Mouse (Mus musculus) MEL (cell line): ENCODE measurements around the gene A130010J15Rik. TPM values are rescaled to one million over a fixed set of nuclear protein-coding genes. Genes with fewer than 3 reads are reported as not detected.

ENCODE experiments used
- DNase-seq: peaks from one replicate; pipeline ENCODE4 v3.0.0; 2011; ENCODE audit warnings: low read depth, low spot score
- H3K27ac ChIP-seq: 2 replicates; pipeline ENCODE4 v1.5.1; 2012; ENCODE audit warnings: low read depth, mild to moderate bottlenecking, control low read depth, low read length, moderate library complexity; ENCODE audit not compliant: control insufficient read depth
- H3K27me3 ChIP-seq, 2 experiments: fragments of 150-350 bp in 1 of 2; sonication (generic) in 1 of 2; 2 replicates each; pipeline ENCODE4 v1.6.1; 2012; ENCODE audit warnings: low read length in 2 of 2, mild to moderate bottlenecking in 2 of 2, improper control_type of control experiment in 1 of 2, moderate library complexity in 1 of 2; ENCODE audit not compliant: insufficient read depth in 2 of 2, control insufficient read depth in 1 of 2
- H3K36me3 ChIP-seq, 2 experiments: 2 replicates each; pipeline ENCODE4 v1.6.1; 2012 to 2014; ENCODE audit warnings: low read length in 2 of 2, improper control_type of control experiment in 1 of 2, inconsistent platforms in 1 of 2, mild to moderate bottlenecking in 1 of 2; ENCODE audit not compliant: insufficient read depth in 2 of 2, control insufficient read depth in 1 of 2
- H3K4me1 ChIP-seq, 2 experiments: fragments of 150-350 bp in 1 of 2; sonication (generic) in 1 of 2; 2 replicates each; pipeline ENCODE4 v1.6.1; 2012; ENCODE audit warnings: low read length in 2 of 2, improper control_type of control experiment in 1 of 2, mild to moderate bottlenecking in 1 of 2; ENCODE audit not compliant: insufficient read depth in 2 of 2, control insufficient read depth in 1 of 2
- H3K4me3 ChIP-seq, 2 experiments: fragments of 150-350 bp in 1 of 2; sonication (generic) in 1 of 2; 2 replicates each; pipeline ENCODE4 v1.5.1; 2012; ENCODE audit warnings: low read depth in 2 of 2, low read length in 2 of 2, mild to moderate bottlenecking in 2 of 2, moderate library complexity in 2 of 2, control low read depth in 1 of 2, improper control_type of control experiment in 1 of 2; ENCODE audit not compliant: control insufficient read depth in 1 of 2, insufficient read depth in 1 of 2
- H3K79me2 ChIP-seq: 2 replicates; pipeline ENCODE4 v1.6.1; 2012; ENCODE audit warnings: mild to moderate bottlenecking, low read length, moderate library complexity; ENCODE audit not compliant: control insufficient read depth, poor library complexity, insufficient read depth
- H3K9ac ChIP-seq: 2 replicates; pipeline ENCODE4 v1.6.1; 2012; ENCODE audit warnings: low read depth, mild to moderate bottlenecking, control low read depth, low read length, moderate library complexity; ENCODE audit not compliant: control insufficient read depth, poor library complexity, severe bottlenecking
- H3K9me3 ChIP-seq: fragments of 150-350 bp; sonication (generic); replicated peaks from 2 replicates; pipeline ENCODE4 v1.6.1; 2012; ENCODE audit warnings: mild to moderate bottlenecking, low read length, improper control_type of control experiment, moderate library complexity; ENCODE audit not compliant: insufficient read depth
- BHLHE40 ChIP-seq: IDR thresholded peaks from 2 replicates; pipeline ENCODE4 v1.6.1; 2012; ENCODE audit warnings: low read depth, mild to moderate bottlenecking, inconsistent platforms, low read length, improper control_type of control experiment, borderline replicate concordance
- CTCF ChIP-seq, 3 experiments: IDR thresholded peaks in 2 of 3; conservative IDR thresholded peaks in 1 of 3; 2 replicates each; pipeline ENCODE4 v1.5.1; 2011 to 2012; ENCODE audit warnings: low read length in 3 of 3, low read depth in 2 of 3, mild to moderate bottlenecking in 2 of 3, improper control_type of control experiment in 1 of 3, inconsistent platforms in 1 of 3, mixed read lengths in 1 of 3, moderate library complexity in 1 of 3; ENCODE audit not compliant: control insufficient read depth in 1 of 3, insufficient read depth in 1 of 3, poor library complexity in 1 of 3, severe bottlenecking in 1 of 3
- ELF1 ChIP-seq: IDR thresholded peaks from 2 replicates; pipeline ENCODE4 v1.6.1; 2014; ENCODE audit warnings: low read depth, mild to moderate bottlenecking, inconsistent platforms, low read length, improper control_type of control experiment, moderate library complexity
- EP300 ChIP-seq, 2 experiments: IDR thresholded peaks; 2 replicates each; pipeline ENCODE4 v1.6.1; 2011; ENCODE audit warnings: improper control_type of control experiment in 2 of 2, low read length in 2 of 2, low read depth in 1 of 2, mild to moderate bottlenecking in 1 of 2
- ETS1 ChIP-seq: IDR thresholded peaks from 2 replicates; pipeline ENCODE4 v1.6.1; 2012; ENCODE audit warnings: low read depth, mild to moderate bottlenecking, inconsistent platforms, low read length, improper control_type of control experiment, moderate library complexity
- GATA1 ChIP-seq: IDR thresholded peaks from 2 replicates; pipeline ENCODE4 v1.6.1; 2011; ENCODE audit warnings: low read depth, low read length, improper control_type of control experiment
- HCFC1 ChIP-seq: IDR thresholded peaks from 2 replicates; pipeline ENCODE4 v1.6.1; 2012; ENCODE audit warnings: low read depth, mild to moderate bottlenecking, inconsistent platforms, low read length, improper control_type of control experiment, moderate library complexity
- JUND ChIP-seq: IDR thresholded peaks from 2 replicates; pipeline ENCODE4 v1.6.1; 2011; ENCODE audit warnings: low read depth, mild to moderate bottlenecking, improper control_type of control experiment, low read length
- KAT2A ChIP-seq: conservative IDR thresholded peaks from 2 replicates; pipeline ENCODE4 v1.6.1; 2012; ENCODE audit warnings: low read depth, low read length, improper control_type of control experiment, inconsistent platforms
- MAX ChIP-seq: IDR thresholded peaks from 2 replicates; pipeline ENCODE4 v1.6.1; 2011; ENCODE audit warnings: low read length, improper control_type of control experiment
- MAZ ChIP-seq: IDR thresholded peaks from 2 replicates; pipeline ENCODE4 v1.6.1; 2012; ENCODE audit warnings: low read depth, mild to moderate bottlenecking, inconsistent platforms, low read length, improper control_type of control experiment
- MXI1 ChIP-seq: IDR thresholded peaks from 2 replicates; pipeline ENCODE4 v1.6.1; 2011; ENCODE audit warnings: mild to moderate bottlenecking, low read depth, low read length, improper control_type of control experiment
- MYC ChIP-seq: IDR thresholded peaks from 2 replicates; pipeline ENCODE4 v1.6.1; 2011; ENCODE audit warnings: low read depth, mild to moderate bottlenecking, low read length, improper control_type of control experiment, moderate library complexity
- NRF1 ChIP-seq: IDR thresholded peaks from 2 replicates; pipeline ENCODE4 v1.6.1; 2014; ENCODE audit warnings: low read depth, mild to moderate bottlenecking, inconsistent platforms, low read length, improper control_type of control experiment, moderate library complexity; ENCODE audit not compliant: poor library complexity, insufficient read depth, severe bottlenecking
- POLR2AphosphoS5 ChIP-seq: IDR thresholded peaks from 2 replicates; pipeline ENCODE4 v1.6.1; 2012; ENCODE audit warnings: low read depth, borderline replicate concordance, mild to moderate bottlenecking, inconsistent platforms, low read length, moderate library complexity, mixed read lengths
- RAD21 ChIP-seq: IDR thresholded peaks from 2 replicates; pipeline ENCODE4 v1.6.1; 2011; ENCODE audit warnings: mild to moderate bottlenecking, low read depth, low read length, improper control_type of control experiment
- SIN3A ChIP-seq: IDR thresholded peaks from 2 replicates; pipeline ENCODE4 v1.6.1; 2012; ENCODE audit warnings: low read length, improper control_type of control experiment, inconsistent platforms
- TBP ChIP-seq: IDR thresholded peaks from 2 replicates; pipeline ENCODE4 v1.8.0; 2011; ENCODE audit warnings: low read depth, low read length, improper control_type of control experiment
- TCF12 ChIP-seq: IDR thresholded peaks from 2 replicates; pipeline ENCODE4 v1.6.1; 2014; ENCODE audit warnings: low read depth, mild to moderate bottlenecking, inconsistent platforms, low read length, improper control_type of control experiment, moderate library complexity
- UBTF ChIP-seq: IDR thresholded peaks from 2 replicates; pipeline ENCODE4 v1.6.1; 2012; ENCODE audit warnings: low read depth, mild to moderate bottlenecking, inconsistent platforms, low read length, improper control_type of control experiment, moderate library complexity, borderline replicate concordance; ENCODE audit not compliant: insufficient read depth
- USF1 ChIP-seq: IDR thresholded peaks from 2 replicates; pipeline ENCODE4 v1.6.1; 2014; ENCODE audit warnings: low read depth, mild to moderate bottlenecking, inconsistent platforms, low read length, improper control_type of control experiment, moderate library complexity
- USF2 ChIP-seq, 2 experiments: IDR thresholded peaks; 2 replicates each; pipeline ENCODE4 v1.6.1; 2011 to 2012; ENCODE audit warnings: improper control_type of control experiment in 2 of 2, low read length in 2 of 2, borderline replicate concordance in 1 of 2, inconsistent platforms in 1 of 2, low read depth in 1 of 2, mild to moderate bottlenecking in 1 of 2; ENCODE audit not compliant: insufficient read depth in 1 of 2
- ZC3H11A ChIP-seq: IDR thresholded peaks from 2 replicates; pipeline ENCODE4 v1.6.1; 2012; ENCODE audit warnings: low read depth, mild to moderate bottlenecking, inconsistent platforms, low read length, improper control_type of control experiment
- ZKSCAN1 ChIP-seq: IDR thresholded peaks from 2 replicates; pipeline ENCODE4 v1.6.1; 2012; ENCODE audit warnings: low read depth, mild to moderate bottlenecking, inconsistent platforms, low read length, improper control_type of control experiment, moderate library complexity
- ZMIZ1 ChIP-seq: IDR thresholded peaks from 2 replicates; pipeline ENCODE4 v1.6.1; 2012; ENCODE audit warnings: low read depth, mild to moderate bottlenecking, inconsistent platforms, low read length, improper control_type of control experiment, moderate library complexity
- polyA plus RNA-seq, 2 experiments: library from polyadenylated mRNA; stranded (reverse) in 1 of 2; unstranded in 1 of 2; fragments of >175 nt in 1 of 2; fragments of >200 nt in 1 of 2; gene quantifications; 2 replicates each; pipeline versions ENCODE4 v1.2.1 to v1.2.4; 2012; ENCODE audit warnings: low replicate concordance in 2 of 2, low read depth in 1 of 2; ENCODE audit not compliant: insufficient read length in 2 of 2, insufficient read depth in 1 of 2, missing spikeins in 1 of 2
- total RNA-seq: library from RNA; depleted of rRNA; stranded (reverse); fragments of 300-350 nt; gene quantifications from 2 replicates; pipeline ENCODE4 v1.2.3, GENCODE M21; 2012

The A130010J15Rik gene
- total and polyA plus RNA-seq, 3 experiments: 5.8 to 13.2 TPM; not detected in 1

DNA sequence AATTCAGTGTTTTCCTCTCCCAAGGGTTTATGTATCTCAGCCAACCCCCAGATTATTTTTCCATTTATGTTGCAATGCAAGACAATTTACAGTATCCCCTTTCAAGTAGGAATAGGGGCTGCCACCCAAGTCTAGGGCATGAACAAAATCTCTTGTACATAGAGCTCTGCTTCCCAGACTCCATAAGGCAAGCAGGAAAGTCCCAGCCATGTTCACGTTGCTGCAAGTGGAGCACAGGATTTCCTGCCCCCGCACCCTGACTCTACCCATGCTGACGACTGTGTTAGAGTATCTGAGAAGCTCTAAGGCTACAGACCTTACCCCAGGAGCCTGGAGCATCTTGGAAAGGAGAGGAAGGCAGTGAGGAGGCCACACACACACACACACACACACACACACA, 21.9 kb downstream of the A130010J15Rik start:
- no peak for DNase-seq
- H3K9ac ChIP-seq: no peak overlapping the region
- TF ChIP-seq ETS1 (no peak), MYC (no peak), JUND (no peak), BHLHE40 (no peak), SIN3A (no peak), RAD21 (no peak)
- TF ChIP-seq, all 39 proteins: peak for 0
- Histone ChIP-seq H3K4me1 (no peaks in the 10 kb centered on the region), H3K36me3 (no peaks in the 10 kb centered on the region), H3K27ac (no peak overlapping the region), H3K79me2 (no peaks in the 10 kb centered on the region), H3K9me3 (no peaks in the 10 kb centered on the region), H3K27me3 (no peaks in the 10 kb centered on the region), H3K4me3 (no peak overlapping the region)

DNA sequence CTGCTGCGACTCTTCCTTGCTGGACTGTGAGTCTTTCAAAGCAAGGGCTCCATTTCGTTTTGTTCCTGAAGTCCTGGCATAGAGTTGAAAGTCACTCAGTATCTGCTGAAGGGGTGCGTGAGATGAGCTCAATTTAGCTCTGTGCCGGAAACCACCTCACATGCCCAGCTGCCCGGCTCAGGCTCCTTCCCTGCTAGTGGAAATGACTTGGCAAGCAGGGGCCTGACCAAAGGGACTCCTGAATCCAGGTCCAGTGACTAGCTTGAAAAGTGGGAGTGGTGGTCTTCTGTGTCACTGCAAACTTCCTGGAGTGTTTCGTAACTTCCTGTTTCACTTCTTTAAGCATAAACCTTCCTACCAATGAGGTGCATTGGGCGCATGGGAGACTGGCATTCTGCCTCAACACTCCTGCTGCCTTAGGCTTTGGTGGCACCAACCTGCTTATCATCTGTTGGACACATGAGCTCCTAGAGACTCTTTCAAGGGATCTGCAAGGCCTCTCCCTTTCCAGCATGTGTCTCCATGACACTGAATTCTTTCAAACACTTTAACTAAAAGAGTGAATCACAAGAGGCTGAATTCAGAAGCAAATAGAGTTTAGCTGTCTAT, 23.9 kb downstream of the A130010J15Rik start:
- Histone ChIP-seq H3K4me3 (no peak overlapping the region), H3K36me3 (no peaks in the 10 kb centered on the region)

DNA sequence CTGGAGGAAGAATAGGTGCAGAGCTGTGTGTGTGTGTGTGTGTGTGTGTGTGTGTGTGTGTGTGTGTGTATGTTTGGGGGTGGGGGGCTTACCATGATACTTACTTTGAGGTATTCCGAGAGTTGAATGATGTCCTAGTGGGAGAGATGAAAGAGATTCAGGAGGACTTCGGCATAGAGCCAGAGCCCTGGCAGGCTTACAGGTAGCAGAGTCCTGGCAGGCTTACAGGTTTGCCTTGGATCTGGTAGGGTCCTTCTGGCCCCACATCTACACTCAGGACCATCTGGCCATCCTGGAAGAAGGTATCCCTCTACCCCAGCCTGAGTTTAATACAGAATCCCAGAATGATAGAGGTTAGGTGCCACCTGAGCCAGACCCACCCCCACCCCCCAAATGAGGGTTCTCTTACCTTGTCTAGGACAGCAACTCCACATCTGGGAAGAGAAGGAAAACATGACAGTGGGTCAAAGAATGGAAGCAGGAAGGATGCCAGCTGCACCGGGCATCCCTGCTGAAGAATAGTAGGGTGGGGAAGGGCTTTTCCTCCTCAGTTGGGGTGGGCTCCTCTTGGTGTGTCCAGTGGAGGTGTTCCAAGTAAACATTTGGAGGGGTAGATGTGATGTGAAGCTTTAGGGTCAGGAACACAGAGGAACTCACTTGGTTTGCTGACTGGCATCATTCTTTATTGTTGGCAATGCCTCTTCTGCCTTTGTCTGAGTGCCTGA, 26.7 kb downstream of the A130010J15Rik start:
- no peak for TF ChIP-seq UBTF
- no peak for TF ChIP-seq ELF1
- no peak for TF ChIP-seq ZKSCAN1
- no peak for TF ChIP-seq MXI1
- no peak for TF ChIP-seq POLR2AphosphoS5
- TF ChIP-seq EP300 (IDR thresholded peaks at IDR 0.05; ENCODE audit: low read depth in 1 of 2, low read length in 2 of 2): no peak
- no peak for TF ChIP-seq CTCF (IDR thresholded peaks at IDR 0.05 in 2 of 3, conservative IDR thresholded peaks at IDR 0.05 in 1 of 3; ENCODE audit: control insufficient read depth in 1 of 3, insufficient read depth in 1 of 3, low read depth in 2 of 3, low read length in 3 of 3, poor library complexity in 1 of 3, severe bottlenecking in 1 of 3)
- no peak for TF ChIP-seq ZC3H11A
- TF ChIP-seq USF2 (IDR thresholded peaks at IDR 0.05; ENCODE audit: borderline replicate concordance in 1 of 2, insufficient read depth in 1 of 2, low read depth in 1 of 2, low read length in 2 of 2): no peak
- TF ChIP-seq USF1: no peak
- no peak for TF ChIP-seq GATA1
- no peak for TF ChIP-seq NRF1
- no peak for TF ChIP-seq TBP
- no peak for TF ChIP-seq TCF12
- no peak for TF ChIP-seq ZMIZ1
- TF ChIP-seq KAT2A: no peak

More for the DNA sequence above, 23.9 kb downstream of the A130010J15Rik start:
- H3K27me3 ChIP-seq: no peaks in the 10 kb centered on the region
- no peak overlapping the region for H3K9ac ChIP-seq
- no peak for TF ChIP-seq MAZ
- no peak for TF ChIP-seq MXI1
- TF ChIP-seq ZC3H11A: no peak
- TF ChIP-seq POLR2AphosphoS5: no peak
- no peak for TF ChIP-seq HCFC1
- TF ChIP-seq MAX: no peak
- no peaks in the 10 kb centered on the region for H3K79me2 ChIP-seq
- H3K4me1 ChIP-seq: no peaks in the 10 kb centered on the region
- no peaks in the 10 kb centered on the region for H3K9me3 ChIP-seq
- H3K27ac ChIP-seq: no peak overlapping the region
- no peak for DNase-seq

More for the DNA sequence above, 26.7 kb downstream of the A130010J15Rik start:
- no peak for DNase-seq
- peaks cover 0 to 11% of the 10 kb centered on the region in 2 experiments; a peak in 3 of 4 replicates for H3K4me1 ChIP-seq
- no peak overlapping the region for H3K9ac ChIP-seq
- H3K79me2 ChIP-seq: no peaks in the 10 kb centered on the region
- H3K9me3 ChIP-seq: no peaks in the 10 kb centered on the region
- no peak overlapping the region for H3K27ac ChIP-seq
- H3K4me3 ChIP-seq: no peak overlapping the region
- no peaks in the 10 kb centered on the region for H3K27me3 ChIP-seq
- peaks cover 0 to 8% of the 10 kb centered on the region in 2 experiments; a peak in 1 of 4 replicates for H3K36me3 ChIP-seq
